Mouse (Mus musculus) C2C12 (cell line): ENCODE measurements around the gene Rad51b.

ENCODE experiments used
- CTCF ChIP-seq: IDR thresholded peaks from one replicate; pipeline ENCODE4 v1.5.1; 2011; ENCODE audit not compliant: control insufficient read depth, insufficient read depth, insufficient read length
- MAX ChIP-seq: IDR thresholded peaks from one replicate; pipeline ENCODE4 v1.6.1; 2011; ENCODE audit warnings: mild to moderate bottlenecking, control low read depth

GRCm38 (mm10) chr12:79352742-79353114 lies 55.6 kb downstream of the Rad51b start:
- TF ChIP-seq CTCF (no peak), MAX (no peak)
